8 mouse cellular contexts compared by ENCODE assay signal in the genomic region with DNA sequence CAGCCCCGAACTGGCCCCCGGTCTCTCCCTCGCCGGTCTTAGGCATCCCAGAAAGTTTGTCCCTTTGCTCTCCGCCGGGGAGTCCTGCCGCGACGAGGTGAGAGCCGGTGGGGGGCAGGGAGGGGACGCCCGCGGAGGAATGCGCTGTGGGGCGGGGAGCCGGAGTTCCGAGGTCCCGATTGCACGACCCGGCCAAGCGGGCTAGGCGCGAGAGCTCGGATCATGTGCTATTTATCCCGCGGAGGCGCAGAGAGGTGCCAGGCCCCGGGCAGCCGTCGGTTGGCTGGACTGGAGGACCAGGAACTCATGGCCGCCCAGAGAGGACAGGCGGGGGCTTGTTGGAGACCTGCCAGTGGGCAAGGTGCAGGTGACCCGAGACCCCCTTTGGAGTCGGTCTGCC. TPM values are rescaled to one million over a fixed set of nuclear protein-coding genes. Genes with fewer than 3 reads are reported as not detected.
DNase-seq lines count a peak whose midpoint lies in the region; ATAC-seq and TF ChIP-seq lines count a peak whose summit lies in the region.

No protein-coding gene starts in this region.

- H3K27me3 ChIP-seq in embryonic facial prominence, embryonic 12.5 days = no peaks in the 10 kb centered on the region
- no peaks in the 10 kb centered on the region for H3K27me3 ChIP-seq in liver, adult 2 months (ENCODE audit: control insufficient read depth, insufficient read depth, low read length)
- H3K27me3 ChIP-seq in midbrain, postnatal 0 days (ENCODE audit: insufficient read depth, low read length) = no peaks in the 10 kb centered on the region

- peak overlapping the region; percentile 89 for H3K4me3 ChIP-seq in embryonic facial prominence, embryonic 12.5 days
- peak overlapping the region; percentile 85 for H3K4me3 ChIP-seq in liver, adult 2 months (ENCODE audit: insufficient read depth, low read depth, low read length)
- peak overlapping the region; percentile 98 for H3K4me3 ChIP-seq in midbrain, postnatal 0 days (ENCODE audit: low read depth, low read length)

- peak; percentile 38 to 53 for DNase-seq in left cerebral cortex, adult 18-20 months (ENCODE audit: low spot score in 2 of 2)
- DNase-seq in left cerebral cortex, adult 11 months (ENCODE audit: low spot score) = no peak
- DNase-seq in heart, adult 18-20 months = peak; percentile 86 to 88
- DNase-seq in kidney, adult 18-20 months = peak; percentile 86
- DNase-seq in liver, adult 2 months (ENCODE audit: extremely low read depth, low read depth, low spot score) = peak; percentile 67
- DNase-seq in midbrain, postnatal 0 days (ENCODE audit: low spot score) = peak; percentile 6
- DNase-seq in spleen, postnatal 4 days (ENCODE audit: low spot score in 2 of 2) = peak; percentile 47 to 84

- no peak for TF ChIP-seq CTCF in liver, adult 2 months (IDR thresholded peaks at IDR 0.05; ENCODE audit: low read depth, low read length)
- TF ChIP-seq CTCF in midbrain, postnatal 0 days (IDR thresholded peaks at IDR 0.05) = no peak

- peak overlapping the region; percentile 94 for H3K27ac ChIP-seq in embryonic facial prominence, embryonic 12.5 days
- H3K27ac ChIP-seq in liver, adult 2 months (replicated peaks; ENCODE audit: insufficient read depth, low read depth, low read length) = peak overlapping the region; percentile 98
- H3K27ac ChIP-seq in midbrain, postnatal 0 days (ENCODE audit: low read depth, low read length) = peak overlapping the region; percentile 75

- peaks cover 24% of the 10 kb centered on the region for H3K4me1 ChIP-seq in embryonic facial prominence, embryonic 12.5 days
- H3K4me1 ChIP-seq in liver, adult 2 months (ENCODE audit: control insufficient read depth, insufficient read depth, low read length) = peaks cover 16% of the 10 kb centered on the region
- H3K4me1 ChIP-seq in midbrain, postnatal 0 days (ENCODE audit: insufficient read depth, low read length) = peaks cover 9% of the 10 kb centered on the region; the same call in 1 of the 2 replicates

- no peaks in the 10 kb centered on the region for H3K9me3 ChIP-seq in embryonic facial prominence, embryonic 12.5 days
- H3K9me3 ChIP-seq in midbrain, postnatal 0 days (ENCODE audit: low read length) = no peaks in the 10 kb centered on the region

- H3K4me2 ChIP-seq in embryonic facial prominence, embryonic 12.5 days (replicated peaks) = peak overlapping the region; percentile 87
- peak overlapping the region; percentile 82 for H3K4me2 ChIP-seq in midbrain, postnatal 0 days (ENCODE audit: low read depth, low read length, poor library complexity, severe bottlenecking)

- peak; percentile 61; the same call in 1 of the 2 replicates for ATAC-seq in embryonic facial prominence, embryonic 12.5 days (ENCODE audit: insufficient number of reproducible peaks, insufficient read depth, low FRiP score, low TSS enrichment)
- peak; percentile 38; the same call in 1 of the 2 replicates for ATAC-seq in midbrain, postnatal 0 days (ENCODE audit: low FRiP score)

- 1% methylated on average over 34 of the region's 34 CpGs for WGBS in embryonic facial prominence, embryonic 12.5 days
- WGBS in liver, adult 2 months = under 1% methylated on average over 34 of the region's 34 CpGs
- under 1% methylated on average over 22 of the region's 34 CpGs for WGBS in midbrain, postnatal 0 days

- peaks cover 24% of the 10 kb centered on the region for H3K36me3 ChIP-seq in embryonic facial prominence, embryonic 12.5 days
- peaks cover 14% of the 10 kb centered on the region for H3K36me3 ChIP-seq in liver, adult 2 months (ENCODE audit: control insufficient read depth, insufficient read depth, low read length)
- peaks cover 25% of the 10 kb centered on the region for H3K36me3 ChIP-seq in midbrain, postnatal 0 days (ENCODE audit: insufficient read depth, low read length)

- TF ChIP-seq POLR2A in liver, adult 2 months (IDR thresholded peaks at IDR 0.05; ENCODE audit: extremely low read depth, insufficient read depth, low read length) = peak; percentile 49; the same call in 1 of the 2 replicates

- H3K79me2 ChIP-seq in liver, adult 2 months (ENCODE audit: control insufficient read depth, insufficient read depth, low read length) = peaks cover 17% of the 10 kb centered on the region

- H3K9ac ChIP-seq in embryonic facial prominence, embryonic 12.5 days = peak overlapping the region; percentile 97
- peak overlapping the region; percentile 96 for H3K9ac ChIP-seq in liver, adult 2 months (ENCODE audit: low read depth, low read length)
- H3K9ac ChIP-seq in midbrain, postnatal 0 days (replicated peaks; ENCODE audit: low read length, poor library complexity, severe bottlenecking) = peak overlapping the region; percentile 95

RNA-seq across cellular contexts. Expression of a gene that starts 0.3 kb away (rescaled TPM):
- 10 to 100 TPM; 54.8 to 57.7 TPM for total RNA-seq in left cerebral cortex, adult 18-20 months (2021)
- 2.8 and 3.0 TPM in 2 replicates for polyA plus RNA-seq in embryonic facial prominence, embryonic 12.5 days (2016; fragmentation: Nextera tagmentation; extraction: Ambion mirVana)
- 100 to 1,000 TPM; 469 to 485 TPM for total RNA-seq in heart, adult 18-20 months (2021)
- 50.8 and 60.9 TPM in 2 replicates for total RNA-seq in liver, adult 2 months (2014; rRNA removed)
- 75.6 and 93.7 TPM in 2 replicates for polyA plus RNA-seq in liver, adult 2 months (2012; rRNA removed)
- 30.9 and 31.7 TPM in 2 replicates for total RNA-seq in midbrain, postnatal 0 days (2014; rRNA removed)
- polyA plus RNA-seq in midbrain, postnatal 0 days (2015; fragmentation: Nextera tagmentation; extraction: Ambion mirVana) = 1.6 and 1.9 TPM in 2 replicates

RNA-seq across cellular contexts. Expression of a gene that starts 0.7 kb away (rescaled TPM):
- 1 to 10 TPM; 1.8 to 2.2 TPM for total RNA-seq in left cerebral cortex, adult 18-20 months (2021)
- polyA plus RNA-seq in embryonic facial prominence, embryonic 12.5 days (2016; fragmentation: Nextera tagmentation; extraction: Ambion mirVana) = 1.1 and 1.6 TPM in 2 replicates
- 1 to 10 TPM; 6.1 to 7.7 TPM for total RNA-seq in heart, adult 18-20 months (2021)
- 14.1 and 18.4 TPM in 2 replicates for total RNA-seq in liver, adult 2 months (2014; rRNA removed)
- polyA plus RNA-seq in liver, adult 2 months (2012; rRNA removed) = 19.5 and 29.9 TPM in 2 replicates
- 1.7 and 4.8 TPM in 2 replicates for total RNA-seq in midbrain, postnatal 0 days (2014; rRNA removed)
- 2.1 and 2.2 TPM in 2 replicates for polyA plus RNA-seq in midbrain, postnatal 0 days (2015; fragmentation: Nextera tagmentation; extraction: Ambion mirVana)

RNA-seq across cellular contexts. Expression of a gene that starts 12.7 kb away (rescaled TPM):
- total RNA-seq in left cerebral cortex, adult 18-20 months (2021) = 100 to 1,000 TPM; 217 to 224 TPM
- 12.0 and 12.3 TPM in 2 replicates for polyA plus RNA-seq in embryonic facial prominence, embryonic 12.5 days (2016; fragmentation: Nextera tagmentation; extraction: Ambion mirVana)
- total RNA-seq in heart, adult 18-20 months (2021) = 10 to 100 TPM; 34.0 to 36.9 TPM
- total RNA-seq in liver, adult 2 months (2014; rRNA removed) = 2.3 and 3.0 TPM in 2 replicates
- polyA plus RNA-seq in liver, adult 2 months (2012; rRNA removed) = 14.7 and 16.9 TPM in 2 replicates
- total RNA-seq in midbrain, postnatal 0 days (2014; rRNA removed) = 20.3 and 24.0 TPM in 2 replicates
- 23.6 and 24.5 TPM in 2 replicates for polyA plus RNA-seq in midbrain, postnatal 0 days (2015; fragmentation: Nextera tagmentation; extraction: Ambion mirVana)

RNA-seq across cellular contexts. Expression of a gene that starts 31.4 kb away (rescaled TPM):
- total RNA-seq in left cerebral cortex, adult 18-20 months (2021) = 10 to 100 TPM; 47.5 to 52.8 TPM
- 143 and 149 TPM in 2 replicates for polyA plus RNA-seq in embryonic facial prominence, embryonic 12.5 days (2016; fragmentation: Nextera tagmentation; extraction: Ambion mirVana)
- 10 to 100 TPM; 89.3 to 93.9 TPM for total RNA-seq in heart, adult 18-20 months (2021)
- total RNA-seq in liver, adult 2 months (2014; rRNA removed) = 29.4 and 31.6 TPM in 2 replicates
- polyA plus RNA-seq in liver, adult 2 months (2012; rRNA removed) = 21.0 and 24.0 TPM in 2 replicates
- total RNA-seq in midbrain, postnatal 0 days (2014; rRNA removed) = 41.9 and 45.3 TPM in 2 replicates
- 125 and 131 TPM in 2 replicates for polyA plus RNA-seq in midbrain, postnatal 0 days (2015; fragmentation: Nextera tagmentation; extraction: Ambion mirVana)

RNA-seq across cellular contexts. Expression of a gene that starts 43.6 kb away (rescaled TPM):
- total RNA-seq in left cerebral cortex, adult 18-20 months (2021) = 1 to 10 TPM; 7.3 to 8.8 TPM
- 20.1 and 27.9 TPM in 2 replicates for polyA plus RNA-seq in embryonic facial prominence, embryonic 12.5 days (2016; fragmentation: Nextera tagmentation; extraction: Ambion mirVana)
- total RNA-seq in heart, adult 18-20 months (2021) = 1,000 to 10,000 TPM; 1,596 to 1,839 TPM
- 3.0 and 3.3 TPM in 2 replicates for total RNA-seq in liver, adult 2 months (2014; rRNA removed)
- 4.0 and 4.5 TPM in 2 replicates for polyA plus RNA-seq in liver, adult 2 months (2012; rRNA removed)
- total RNA-seq in midbrain, postnatal 0 days (2014; rRNA removed) = 7.2 and 9.9 TPM in 2 replicates
- 5.8 and 7.6 TPM in 2 replicates for polyA plus RNA-seq in midbrain, postnatal 0 days (2015; fragmentation: Nextera tagmentation; extraction: Ambion mirVana)
